ENCODE assay signal across 23 mouse cellular contexts in the genomic region with DNA sequence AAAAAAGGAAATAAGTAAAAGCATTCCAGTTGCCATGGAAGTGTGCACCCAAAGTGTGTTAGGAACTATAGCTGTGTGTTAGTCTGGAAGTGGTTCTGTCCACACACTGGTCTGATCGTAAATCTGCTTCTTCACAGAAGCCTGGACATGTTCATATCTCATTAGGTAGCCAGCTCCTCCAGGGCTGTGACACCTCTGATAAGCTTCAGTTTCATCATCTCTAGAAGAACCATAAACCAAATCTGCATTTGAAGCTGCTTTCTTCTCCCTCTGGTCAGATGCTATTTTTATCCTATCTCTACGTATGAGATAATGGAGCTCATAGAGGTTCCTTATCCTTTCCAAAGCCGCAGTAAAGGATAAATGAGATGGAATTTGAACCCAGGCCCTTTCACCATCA. TPM values are rescaled to one million over a fixed set of nuclear protein-coding genes. Genes with fewer than 3 reads are reported as not detected.
DNase-seq lines count a peak whose midpoint lies in the region; ATAC-seq and TF ChIP-seq lines count a peak whose summit lies in the region.
"Had no signal": no experiment of that assay in that cellular context is flagged by ENCODE, and none has a peak within 500 bp of the region (broad histone marks: within the 10 kb centered on the region; RNA-seq: fewer than 3 reads in every experiment).

No protein-coding gene starts in this region.

- H3K9ac ChIP-seq in heart, embryonic 13.5 days, result no peak overlapping the region
- H3K9ac ChIP-seq in intestine, postnatal 0 days (ENCODE audit: low read depth, low read length), result no peak overlapping the region
- H3K9ac ChIP-seq: forebrain, postnatal 0 days; hindbrain, embryonic 12.5 days; liver, embryonic 12.5 days; liver, postnatal 0 days had no signal

- H3K4me1 ChIP-seq in heart, embryonic 13.5 days, result peaks cover 44% of the 10 kb centered on the region
- H3K4me1 ChIP-seq in brown adipose tissue, adult 24 weeks (ENCODE audit: control insufficient read depth, insufficient read depth, insufficient read length, low read length), result peaks cover 10% of the 10 kb centered on the region
- H3K4me1 ChIP-seq in intestine, postnatal 0 days (replicated peaks; ENCODE audit: control insufficient read depth, insufficient read depth, low read length), result no peaks in the 10 kb centered on the region
- H3K4me1 ChIP-seq: hindbrain, embryonic 12.5 days had no signal

- peak overlapping the region; percentile 69 for H3K27ac ChIP-seq in heart, embryonic 13.5 days (replicated peaks)
- H3K27ac ChIP-seq in brown adipose tissue, adult 24 weeks (replicated peaks; ENCODE audit: low read depth, low read length), result peak overlapping the region; percentile 31; the same call in 1 of the 2 replicates
- H3K27ac ChIP-seq in intestine, postnatal 0 days (ENCODE audit: low read depth, low read length), result no peak overlapping the region
- H3K27ac ChIP-seq: hindbrain, embryonic 12.5 days; hindbrain, postnatal 0 days; liver, embryonic 12.5 days had no signal

- no peak for ATAC-seq in heart, embryonic 13.5 days (ENCODE audit: extremely low read depth, insufficient number of reproducible peaks, low FRiP score, low TSS enrichment)
- peak; percentile 65 for ATAC-seq in intestine, postnatal 0 days
- ATAC-seq: forebrain, postnatal 0 days; hindbrain, postnatal 0 days; liver, embryonic 12.5 days; liver, postnatal 0 days had no signal

- no peaks in the 10 kb centered on the region for H3K9me3 ChIP-seq in heart, embryonic 13.5 days
- no peaks in the 10 kb centered on the region for H3K9me3 ChIP-seq in intestine, postnatal 0 days (ENCODE audit: control insufficient read depth)
- H3K9me3 ChIP-seq: hindbrain, embryonic 12.5 days; liver, embryonic 12.5 days; megakaryocyte, embryonic 14.5 days had no signal

- no peaks in the 10 kb centered on the region for H3K36me3 ChIP-seq in heart, embryonic 13.5 days
- H3K36me3 ChIP-seq in intestine, postnatal 0 days (ENCODE audit: control insufficient read depth, insufficient read depth), result no peaks in the 10 kb centered on the region
- H3K36me3 ChIP-seq: hindbrain, embryonic 12.5 days; liver, embryonic 12.5 days had no signal

- H3K4me3 ChIP-seq in heart, embryonic 13.5 days, result no peak overlapping the region
- H3K4me3 ChIP-seq in brown adipose tissue, adult 24 weeks (ENCODE audit: insufficient read depth, low read depth, low read length), result no peak overlapping the region
- no peak overlapping the region for H3K4me3 ChIP-seq in intestine, postnatal 0 days (ENCODE audit: low read depth, low read length)
- H3K4me3 ChIP-seq: erythroblast, embryonic 14.5 days; hindbrain, embryonic 12.5 days; liver, embryonic 12.5 days; megakaryocyte, embryonic 14.5 days had no signal

- intact Hi-C loops in heart, postnatal 36 days (cut with DNase I), result loop anchor here (2.0 kb wide), 1 partner anchor 23 kb away; no protein-coding TSS in a partner anchor

- H3K27me3 ChIP-seq in heart, embryonic 13.5 days (replicated peaks), result no peaks in the 10 kb centered on the region
- no peaks in the 10 kb centered on the region for H3K27me3 ChIP-seq in intestine, postnatal 0 days (replicated peaks; ENCODE audit: control insufficient read depth, insufficient read depth, low read length)
- H3K27me3 ChIP-seq: hindbrain, embryonic 12.5 days; liver, embryonic 12.5 days; megakaryocyte, embryonic 14.5 days had no signal

- peak; percentile 28 for DNase-seq in heart, adult 11 months
- DNase-seq in heart, adult 9 months (ENCODE audit: low spot score in 2 of 2), result no peak
- DNase-seq in heart, postnatal 36 days, result no peak
- no peak for DNase-seq in kidney, postnatal 25 days
- DNase-seq in layer of hippocampus, adult 11-12 months (ENCODE audit: low spot score), result no peak
- DNase-seq: cerebellum, adult 2 months; cerebellum, postnatal 14 days; forebrain, postnatal 0 days; kidney, adult 11 months; kidney, postnatal 14 days; left cerebral cortex, postnatal 4 days; liver, postnatal 0 days; lung, postnatal 4 days; midbrain, embryonic 14.5 days; thymus, postnatal 4 days had no signal

- H3K4me2 ChIP-seq in heart, embryonic 13.5 days, result peak overlapping the region; percentile 4
- no peak overlapping the region for H3K4me2 ChIP-seq in intestine, postnatal 0 days (replicated peaks; ENCODE audit: low read depth)
- H3K4me2 ChIP-seq: hindbrain, embryonic 12.5 days; liver, embryonic 12.5 days had no signal

- WGBS in heart, embryonic 13.5 days, result 17% methylated on average over 3 of the region's 3 CpGs
- 45% methylated on average over 3 of the region's 3 CpGs for WGBS in intestine, postnatal 0 days

- no peak for TF ChIP-seq CTCF in intestine, postnatal 0 days (IDR thresholded peaks at IDR 0.05; ENCODE audit: low read depth)

RNA-seq across cellular contexts. Expression of a gene that starts 26.3 kb away (rescaled TPM):
- polyA plus RNA-seq in heart, embryonic 13.5 days (2015; fragmentation: Nextera tagmentation; extraction: Ambion mirVana), result 3.4 and 3.7 TPM in 2 replicates
- total RNA-seq in heart, postnatal 36 days (2021), result 10 to 100 TPM; 20.9 to 29.6 TPM
- 16.7 and 22.8 TPM in 2 replicates for polyA plus RNA-seq in brown adipose tissue, adult 24 weeks (2012; ENCODE audit: insufficient read depth, insufficient read length, missing spikeins)
- 1.1 and 1.2 TPM in 2 replicates for polyA plus RNA-seq in intestine, postnatal 0 days (2015; fragmentation: Nextera tagmentation; extraction: Ambion mirVana)

RNA-seq across cellular contexts. Expression of a gene that starts 41.5 kb away (rescaled TPM):
- polyA plus RNA-seq in heart, embryonic 13.5 days (2015; fragmentation: Nextera tagmentation; extraction: Ambion mirVana), result 159 and 171 TPM in 2 replicates
- total RNA-seq in heart, postnatal 36 days (2021), result 100 to 1,000 TPM; 377 to 409 TPM
- polyA plus RNA-seq in brown adipose tissue, adult 24 weeks (2012; ENCODE audit: insufficient read depth, insufficient read length, missing spikeins), result 639 and 741 TPM in 2 replicates
- polyA plus RNA-seq in intestine, postnatal 0 days (2015; fragmentation: Nextera tagmentation; extraction: Ambion mirVana), result 113 and 119 TPM in 2 replicates

RNA-seq across cellular contexts. Expression of a gene that starts 54.6 kb away (rescaled TPM):
- polyA plus RNA-seq in heart, embryonic 13.5 days (2015; fragmentation: Nextera tagmentation; extraction: Ambion mirVana), result 6.9 and 7.2 TPM in 2 replicates
- total RNA-seq in heart, postnatal 36 days (2021), result 1 to 10 TPM; 7.2 TPM
- 8.1 and 12.0 TPM in 2 replicates for polyA plus RNA-seq in brown adipose tissue, adult 24 weeks (2012; ENCODE audit: insufficient read depth, insufficient read length, missing spikeins)
- 1.6 and 2.0 TPM in 2 replicates for polyA plus RNA-seq in intestine, postnatal 0 days (2015; fragmentation: Nextera tagmentation; extraction: Ambion mirVana)
